Comparison of ENCODE assay signal across 13 mouse cellular contexts in genomic region chr2:37818761-37819525, GRCm38 (mm10). TPM values are rescaled to one million over a fixed set of nuclear protein-coding genes. Genes with fewer than 3 reads are reported as not detected.
A peak's percentile ranks its signal among the peaks of the same experiment; 100 is the strongest.
DNase-seq lines count a peak whose midpoint lies in the region; ATAC-seq and TF ChIP-seq lines count a peak whose summit lies in the region.
"Had no signal": no experiment of that assay in that cellular context is flagged by ENCODE, and none has a peak within 500 bp of the region (broad histone marks: within the 10 kb centered on the region; RNA-seq: fewer than 3 reads in every experiment).

No protein-coding gene starts in this region.

- 15% methylated on average over 5 of the region's 5 CpGs for WGBS in embryonic facial prominence, embryonic 11.5 days
- 5% methylated on average over 5 of the region's 5 CpGs for WGBS in hindbrain, embryonic 13.5 days
- WGBS in midbrain, embryonic 12.5 days: 5% methylated on average over 5 of the region's 5 CpGs

- DNase-seq in Patski (ENCODE audit: low read depth, low spot score): no peak
- DNase-seq in embryonic facial prominence, embryonic 11.5 days (ENCODE audit: low spot score): no peak
- DNase-seq in thymus, postnatal 14 days: no peak
- DNase-seq in gastrocnemius, adult 2 months: no peak
- no peak for DNase-seq in adrenal gland, postnatal 25 days
- DNase-seq: kidney, adult 11 months; lung, postnatal 10 days; right cerebral cortex, postnatal 14 days had no signal

- peak; percentile 20 for ATAC-seq in Patski
- ATAC-seq in embryonic facial prominence, embryonic 11.5 days (replicated peaks; ENCODE audit: insufficient number of reproducible peaks, low FRiP score, low TSS enrichment, low read depth): 0 out of 2 replicates have a peak, but pooled peaks have one; percentile 50
- ATAC-seq in hindbrain, embryonic 13.5 days (ENCODE audit: low FRiP score): peak; percentile 41
- peak; percentile 48; the same call in 1 of the 2 replicates for ATAC-seq in midbrain, embryonic 12.5 days (ENCODE audit: low FRiP score, low read depth)
- ATAC-seq in megakaryocyte-erythroid progenitor cell, adult 5-6 weeks (replicated peaks; ENCODE audit: low FRiP score, low TSS enrichment, poor library complexity, severe bottlenecking): no peak

- H3K27ac ChIP-seq in embryonic facial prominence, embryonic 11.5 days (replicated peaks; ENCODE audit: low read depth, low read length): no peak overlapping the region
- peak overlapping the region; percentile 87 for H3K27ac ChIP-seq in hindbrain, embryonic 13.5 days
- peak overlapping the region; percentile 69 for H3K27ac ChIP-seq in midbrain, embryonic 12.5 days (replicated peaks)
- no peak overlapping the region; the same call in 1 of the 2 replicates for H3K27ac ChIP-seq in gastrocnemius, adult 2 months
- H3K27ac ChIP-seq: heart, embryonic 13.5 days; limb, embryonic 15.5 days had no signal

- no peaks in the 10 kb centered on the region for H3K36me3 ChIP-seq in embryonic facial prominence, embryonic 11.5 days (replicated peaks; ENCODE audit: control insufficient read depth, insufficient read depth, low read depth, low read length)
- H3K36me3 ChIP-seq in hindbrain, embryonic 13.5 days: no peaks in the 10 kb centered on the region
- no peaks in the 10 kb centered on the region for H3K36me3 ChIP-seq in midbrain, embryonic 12.5 days
- H3K36me3 ChIP-seq: heart, embryonic 13.5 days; limb, embryonic 15.5 days had no signal

- H3K4me2 ChIP-seq in embryonic facial prominence, embryonic 11.5 days (ENCODE audit: low read depth, low read length): no peak overlapping the region
- no peak overlapping the region for H3K4me2 ChIP-seq in hindbrain, embryonic 13.5 days
- H3K4me2 ChIP-seq in midbrain, embryonic 12.5 days (replicated peaks): no peak overlapping the region
- H3K4me2 ChIP-seq: heart, embryonic 13.5 days; limb, embryonic 15.5 days had no signal

- in situ Hi-C loops in Patski (cut with MboI; ENCODE audit: low pct_unique_long_range_greater_than_20kb): loop anchor here (5.0 kb wide), 1 partner anchor 558 kb away; no protein-coding TSS in a partner anchor

- TF ChIP-seq CTCF in Patski (IDR thresholded peaks at IDR 0.05): no peak
- no peak for TF ChIP-seq CTCF in gastrocnemius, adult 2 months (IDR thresholded peaks at IDR 0.05)

- H3K9me3 ChIP-seq in embryonic facial prominence, embryonic 11.5 days (replicated peaks; ENCODE audit: control insufficient read depth, low read length): no peaks in the 10 kb centered on the region
- no peaks in the 10 kb centered on the region for H3K9me3 ChIP-seq in hindbrain, embryonic 13.5 days
- H3K9me3 ChIP-seq in midbrain, embryonic 12.5 days: no peaks in the 10 kb centered on the region
- H3K9me3 ChIP-seq: heart, embryonic 13.5 days; limb, embryonic 15.5 days had no signal

- H3K4me3 ChIP-seq in embryonic facial prominence, embryonic 11.5 days (ENCODE audit: low read depth, low read length): no peak overlapping the region
- no peak overlapping the region for H3K4me3 ChIP-seq in hindbrain, embryonic 13.5 days
- no peak overlapping the region for H3K4me3 ChIP-seq in midbrain, embryonic 12.5 days
- H3K4me3 ChIP-seq in gastrocnemius, adult 2 months: no peak overlapping the region
- H3K4me3 ChIP-seq: heart, embryonic 13.5 days; limb, embryonic 15.5 days had no signal

- no peaks in the 10 kb centered on the region for H3K4me1 ChIP-seq in embryonic facial prominence, embryonic 11.5 days (ENCODE audit: control insufficient read depth, insufficient read depth, low read length)
- H3K4me1 ChIP-seq in hindbrain, embryonic 13.5 days (replicated peaks): peaks cover 49% of the 10 kb centered on the region
- H3K4me1 ChIP-seq in midbrain, embryonic 12.5 days: peaks cover 35% of the 10 kb centered on the region

- POLR2A ChIA-PET in Patski (lab: Charles Lee): no interaction called here

- no peaks in the 10 kb centered on the region for H3K27me3 ChIP-seq in Patski
- H3K27me3 ChIP-seq in embryonic facial prominence, embryonic 11.5 days (ENCODE audit: control insufficient read depth, insufficient read depth, low read length): no peaks in the 10 kb centered on the region
- 0 out of 2 replicates have a peak, but pooled peaks cover 4% of the 10 kb centered on the region for H3K27me3 ChIP-seq in hindbrain, embryonic 13.5 days
- peaks cover 15% of the 10 kb centered on the region for H3K27me3 ChIP-seq in midbrain, embryonic 12.5 days
- H3K27me3 ChIP-seq: heart, embryonic 13.5 days; limb, embryonic 15.5 days had no signal

- no peak overlapping the region for H3K9ac ChIP-seq in embryonic facial prominence, embryonic 11.5 days (replicated peaks; ENCODE audit: low read length)
- peak overlapping the region; percentile 35; the same call in 1 of the 2 replicates for H3K9ac ChIP-seq in hindbrain, embryonic 13.5 days
- no peak overlapping the region for H3K9ac ChIP-seq in midbrain, embryonic 12.5 days (replicated peaks)
- H3K9ac ChIP-seq: heart, embryonic 13.5 days; limb, embryonic 15.5 days had no signal

- intact Hi-C loops in gastrocnemius, adult 2 months (cut with DNase I): no loop called here

- CTCF ChIA-PET in Patski (lab: Charles Lee): interaction anchor here (0.8 kb wide), 1 partner anchor 557 kb away, joined by 3 read pairs; no protein-coding TSS in a partner anchor

RNA-seq across cellular contexts. Expression of gene Crb2, which starts 42.9 kb away (rescaled TPM):
- 0.37 TPM for polyA plus RNA-seq in Patski (2021)
- 2.7 and 3.0 TPM in 2 replicates for polyA plus RNA-seq in embryonic facial prominence, embryonic 11.5 days (2014; fragmentation: Nextera tagmentation; extraction: Ambion mirVana)
- 6.8 and 7.5 TPM in 2 replicates for polyA plus RNA-seq in hindbrain, embryonic 13.5 days (2015; fragmentation: Nextera tagmentation; extraction: Ambion mirVana)
- 21.8 and 24.2 TPM in 2 replicates for polyA plus RNA-seq in midbrain, embryonic 12.5 days (2016; fragmentation: Nextera tagmentation; extraction: Ambion mirVana)
- total RNA-seq in gastrocnemius, adult 2 months (2021): not detected
- total RNA-seq in megakaryocyte-erythroid progenitor cell, adult 5-6 weeks (2014; fragmentation: Nextera tagmentation): not detected in 2 replicates
- not detected in 2 replicates for total RNA-seq in megakaryocyte-erythroid progenitor cell, adult 5-6 weeks (2017)
- 0.52 and 0.62 TPM in 2 replicates for total RNA-seq in adrenal gland, postnatal 25 days (2021)

Comparison
In these comparisons a context has a peak if more than half of its experiments do, and no peak if none do; other contexts are left out.
1. H3K27ac ChIP-seq: peak in hindbrain, embryonic 13.5 days (single experiment) and midbrain, embryonic 12.5 days (single experiment); none in embryonic facial prominence, embryonic 11.5 days (single experiment) and gastrocnemius, adult 2 months (single experiment).